Mouse (Mus musculus): ENCODE data around the gene Lrrc8d. TPM values are rescaled to one million over a fixed set of nuclear protein-coding genes. Genes with fewer than 3 reads are reported as not detected.

The Lrrc8d gene
- polyA plus RNA-seq, 1 experiment from 2014 or later: 20.5 TPM

GRCm38 (mm10) chr5:105817248-105817976 is 117.6 kb downstream of the Lrrc8d start:
- Histone ChIP-seq H3K9ac (replicated peaks; ENCODE audit: low read depth) (no peak overlapping the region), H3K27me3 (replicated peaks; ENCODE audit: insufficient read depth, low read length) (no peaks in the 10 kb centered on the region), H3K9me3 (ENCODE audit: low read length) (peaks cover 11% of the 10 kb centered on the region), H3K27ac (ENCODE audit: low read length) (peak overlapping the region; percentile 14; the same call in 1 of the 2 replicates), H3K4me1 (ENCODE audit: insufficient read depth, low read depth, low read length) (peaks cover 11% of the 10 kb centered on the region; the same call in 1 of the 2 replicates), H3K36me3 (ENCODE audit: insufficient read depth, low read length) (peaks cover 17% of the 10 kb centered on the region), H3K4me3 (ENCODE audit: low read depth, low read length) (no peak overlapping the region), H3K4me2 (replicated peaks; ENCODE audit: low read depth, low read length) (no peak overlapping the region)
- TF ChIP-seq CTCF (IDR thresholded peaks at IDR 0.05) (no peak), EP300 (IDR thresholded peaks at IDR 0.05) (no peak)
- 65% methylated on average over 9 of the region's 9 CpGs for WGBS
- no peak for ATAC-seq
- DNase-seq (ENCODE audit: low spot score): no peak

GRCm38 (mm10) chr5:105818411-105818810 is 118.6 kb downstream of the Lrrc8d start:
- TF ChIP-seq CTCF (IDR thresholded peaks at IDR 0.05) (no peak), EP300 (IDR thresholded peaks at IDR 0.05) (no peak)
- DNase-seq (ENCODE audit: low spot score): peak; percentile 67
- 63% methylated on average over 5 of the region's 5 CpGs for WGBS
- Histone ChIP-seq H3K27ac (ENCODE audit: low read length) (0 out of 2 replicates have a peak overlapping the region, but pooled peaks have one; percentile 54), H3K4me2 (replicated peaks; ENCODE audit: low read depth, low read length) (no peak overlapping the region), H3K36me3 (ENCODE audit: insufficient read depth, low read length) (peaks cover 8% of the 10 kb centered on the region), H3K4me1 (ENCODE audit: insufficient read depth, low read depth, low read length) (peaks cover 11% of the 10 kb centered on the region; the same call in 1 of the 2 replicates), H3K9ac (replicated peaks; ENCODE audit: low read depth) (no peak overlapping the region), H3K4me3 (ENCODE audit: low read depth, low read length) (no peak overlapping the region), H3K27me3 (replicated peaks; ENCODE audit: insufficient read depth, low read length) (no peaks in the 10 kb centered on the region), H3K9me3 (ENCODE audit: low read length) (peaks cover 1% of the 10 kb centered on the region; the same call in 1 of the 2 replicates)
- peak; percentile 41 for ATAC-seq

GRCm38 (mm10) chr5:105821390-105821789 is 121.6 kb downstream of the Lrrc8d start:
- Histone ChIP-seq H3K9me3 (ENCODE audit: low read length) (no peaks in the 10 kb centered on the region), H3K27me3 (replicated peaks; ENCODE audit: insufficient read depth, low read length) (no peaks in the 10 kb centered on the region), H3K9ac (replicated peaks; ENCODE audit: low read depth) (no peak overlapping the region), H3K4me3 (ENCODE audit: low read depth, low read length) (no peak overlapping the region), H3K4me2 (replicated peaks; ENCODE audit: low read depth, low read length) (no peak overlapping the region), H3K27ac (ENCODE audit: low read length) (no peak overlapping the region), H3K4me1 (ENCODE audit: insufficient read depth, low read depth, low read length) (peaks cover 15% of the 10 kb centered on the region; the same call in 1 of the 2 replicates), H3K36me3 (ENCODE audit: insufficient read depth, low read length) (no peaks in the 10 kb centered on the region)
- ATAC-seq (no peak), DNase-seq (ENCODE audit: low spot score) (no peak)
- WGBS: 57% methylated on average over 6 of the region's 6 CpGs
- no peak for TF ChIP-seq EP300 (IDR thresholded peaks at IDR 0.05)
- no peak for TF ChIP-seq CTCF (IDR thresholded peaks at IDR 0.05)

GRCm38 (mm10) chr5:105822521-105823498 is 123.0 kb downstream of the Lrrc8d start:
- Histone ChIP-seq H3K27me3 (replicated peaks; ENCODE audit: insufficient read depth, low read length) (no peaks in the 10 kb centered on the region), H3K27ac (ENCODE audit: low read length) (no peak overlapping the region), H3K36me3 (ENCODE audit: insufficient read depth, low read length) (no peaks in the 10 kb centered on the region), H3K9ac (replicated peaks; ENCODE audit: low read depth) (no peak overlapping the region), H3K4me2 (replicated peaks; ENCODE audit: low read depth, low read length) (no peak overlapping the region), H3K4me3 (ENCODE audit: low read depth, low read length) (no peak overlapping the region), H3K9me3 (ENCODE audit: low read length) (no peaks in the 10 kb centered on the region), H3K4me1 (ENCODE audit: insufficient read depth, low read depth, low read length) (peaks cover 9% of the 10 kb centered on the region; the same call in 1 of the 2 replicates)
- ATAC-seq (no peak), DNase-seq (ENCODE audit: low spot score) (no peak)
- TF ChIP-seq CTCF (IDR thresholded peaks at IDR 0.05): no peak
- TF ChIP-seq EP300 (IDR thresholded peaks at IDR 0.05): no peak
- WGBS: 56% methylated on average over 15 of the region's 15 CpGs

- Histone ChIP-seq H3K4me3 (ENCODE audit: low read depth, low read length) (no peak overlapping the region), H3K9me3 (ENCODE audit: low read length) (no peaks in the 10 kb centered on the region), H3K27ac (ENCODE audit: low read length) (peak overlapping the region; percentile 74), H3K4me1 (ENCODE audit: insufficient read depth, low read depth, low read length) (peaks cover 9% of the 10 kb centered on the region; the same call in 1 of the 2 replicates), H3K4me2 (replicated peaks; ENCODE audit: low read depth, low read length) (no peak overlapping the region), H3K27me3 (replicated peaks; ENCODE audit: insufficient read depth, low read length) (no peaks in the 10 kb centered on the region), H3K9ac (replicated peaks; ENCODE audit: low read depth) (no peak overlapping the region), H3K36me3 (ENCODE audit: insufficient read depth, low read length) (no peaks in the 10 kb centered on the region)
- DNase-seq (ENCODE audit: low spot score) (peak; percentile 75), ATAC-seq (peak; percentile 65)
- WGBS: 41% methylated on average over 7 of the region's 7 CpGs
- no peak for TF ChIP-seq CTCF (IDR thresholded peaks at IDR 0.05)
- TF ChIP-seq EP300 (IDR thresholded peaks at IDR 0.05): peak; percentile 89
Observed at GRCm38 (mm10) chr5:105824282-105824681, 124.5 kb downstream of the Lrrc8d start.

GRCm38 (mm10) chr5:105824827-105825226 is 125.1 kb downstream of the Lrrc8d start:
- Histone ChIP-seq H3K4me3 (ENCODE audit: low read depth, low read length) (no peak overlapping the region), H3K27ac (ENCODE audit: low read length) (peak overlapping the region; percentile 74), H3K9ac (replicated peaks; ENCODE audit: low read depth) (no peak overlapping the region), H3K4me1 (ENCODE audit: insufficient read depth, low read depth, low read length) (peaks cover 6% of the 10 kb centered on the region; the same call in 1 of the 2 replicates), H3K4me2 (replicated peaks; ENCODE audit: low read depth, low read length) (no peak overlapping the region), H3K9me3 (ENCODE audit: low read length) (no peaks in the 10 kb centered on the region), H3K27me3 (replicated peaks; ENCODE audit: insufficient read depth, low read length) (no peaks in the 10 kb centered on the region), H3K36me3 (ENCODE audit: insufficient read depth, low read length) (no peaks in the 10 kb centered on the region)
- ATAC-seq (peak; percentile 63), DNase-seq (ENCODE audit: low spot score) (peak; percentile 52)
- no peak for TF ChIP-seq CTCF (IDR thresholded peaks at IDR 0.05)
- TF ChIP-seq EP300 (IDR thresholded peaks at IDR 0.05): 0 out of 2 replicates have a peak, but pooled peaks have one; percentile 34
- WGBS: 22% methylated on average over 4 of the region's 4 CpGs
